Mouse (Mus musculus) forebrain, embryonic 11.5 days (tissue): ENCODE measurements around the gene Tpm4. TPM values are rescaled to one million over a fixed set of nuclear protein-coding genes. Genes with fewer than 3 reads are reported as not detected.

ENCODE experiments used
- ATAC-seq: fragments of 200-750 bp; cut with Nextera tagmentation; replicated peaks from 2 replicates; pipeline ENCODE4 v1.8.0; 2017; ENCODE audit warnings: moderate TSS enrichment; ENCODE audit not compliant: low FRiP score
- DNase-seq: peaks from one replicate; pipeline ENCODE4 v3.0.0-alpha.2; 2017; ENCODE audit warnings: low spot score
- H3K27ac ChIP-seq: fragments of 300-500 bp; sonication (generic); 2 replicates; pipeline ENCODE4 v1.5.1; 2014; ENCODE audit warnings: low read depth, low read length
- H3K27me3 ChIP-seq: fragments of 300-500 bp; sonication (generic); 2 replicates; pipeline ENCODE4 v1.6.1; 2014; ENCODE audit warnings: mild to moderate bottlenecking, low read length, mixed read lengths; ENCODE audit not compliant: control insufficient read depth, insufficient read depth
- H3K36me3 ChIP-seq: fragments of 300-500 bp; sonication (generic); 2 replicates; pipeline ENCODE4 v1.6.1; 2014; ENCODE audit warnings: mild to moderate bottlenecking, low read length, moderate library complexity, mixed read lengths; ENCODE audit not compliant: control insufficient read depth, insufficient read depth
- H3K4me1 ChIP-seq: fragments of 300-500 bp; sonication (generic); replicated peaks from 2 replicates; pipeline ENCODE4 v1.6.1; 2014; ENCODE audit warnings: low read length, mixed read lengths; ENCODE audit not compliant: control insufficient read depth, insufficient read depth
- H3K4me2 ChIP-seq: fragments of 300-500 bp; sonication (generic); 2 replicates; pipeline ENCODE4 v1.6.1; 2014; ENCODE audit warnings: low read depth, mild to moderate bottlenecking, low read length, moderate library complexity, mixed read lengths; ENCODE audit not compliant: severe bottlenecking
- H3K4me3 ChIP-seq: fragments of 300-500 bp; sonication (generic); 2 replicates; pipeline ENCODE4 v1.5.1; 2014; ENCODE audit warnings: low read depth, low read length
- H3K9ac ChIP-seq: fragments of 300-500 bp; sonication (generic); 2 replicates; pipeline ENCODE4 v1.6.1; 2014; ENCODE audit warnings: low read length
- H3K9me3 ChIP-seq: fragments of 300-500 bp; sonication (generic); 2 replicates; pipeline ENCODE4 v1.6.1; 2016; ENCODE audit warnings: low read length, mixed read lengths; ENCODE audit not compliant: control insufficient read depth
- WGBS: fragments of 180-500 bp; shearing (Covaris S2); extraction: QIAGEN DNeasy Blood & Tissue Kit; methylation state at CpG from one replicate; pipeline ENCODE4 v1.1.7; 2014; 5-methylcytosine and 5-hydroxymethylcytosine counted together
- polyA plus RNA-seq: library from polyadenylated mRNA; unstranded; fragments of >200 nt; fragmentation: Nextera tagmentation; extraction: Ambion mirVana; gene quantifications from 2 replicates; pipeline ENCODE4 v1.2.1, GENCODE M21; 2014

Gene Tpm4
- polyA plus RNA-seq, 1 experiment from 2014 or later: 557 TPM

DNA sequence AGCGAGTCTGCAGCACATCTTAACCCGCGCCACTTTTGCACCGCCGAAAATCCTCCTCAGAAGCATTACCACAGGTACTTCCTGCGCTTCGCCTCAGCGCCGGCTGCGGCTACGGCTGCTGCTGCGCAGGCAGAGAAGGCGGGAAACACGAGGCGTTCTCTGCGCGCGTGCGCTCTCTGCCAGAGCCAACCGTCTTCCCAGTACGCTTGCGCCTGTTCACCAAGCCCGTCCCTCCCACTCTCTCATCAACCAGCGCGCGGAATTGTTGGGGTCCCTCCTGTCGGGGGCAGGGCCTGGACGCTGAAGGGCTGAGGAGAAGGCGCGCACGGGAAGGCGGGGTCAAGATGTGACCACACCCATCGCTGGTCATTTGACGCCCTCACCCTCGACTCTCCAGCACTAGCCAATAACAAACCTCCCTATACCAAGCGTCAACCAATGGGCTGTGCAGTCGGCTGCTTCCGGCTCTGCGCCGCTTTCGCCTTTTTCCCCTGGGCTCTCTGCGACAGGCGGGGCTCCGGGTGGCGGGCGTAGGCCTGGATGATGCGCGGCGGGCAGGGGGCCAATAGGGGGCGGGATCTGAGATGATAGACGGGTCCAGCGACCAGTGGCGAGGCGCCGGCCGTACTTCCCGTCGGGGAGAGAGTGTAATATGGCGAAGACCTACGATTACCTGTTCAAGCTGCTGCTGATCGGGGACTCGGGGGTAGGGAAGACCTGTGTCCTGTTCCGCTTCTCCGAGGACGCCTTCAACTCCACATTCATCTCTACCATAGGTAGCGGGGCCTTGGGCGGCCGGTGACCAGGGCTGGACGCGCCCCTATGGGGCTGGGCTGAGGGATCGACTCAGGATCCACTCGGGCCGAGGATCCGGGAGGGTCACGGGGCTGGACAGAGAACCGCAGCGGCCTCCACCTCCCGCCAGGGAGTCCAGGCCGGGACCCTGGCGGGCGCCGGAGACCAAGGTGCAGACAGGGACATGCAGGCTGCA is 26.2 kb downstream of the Tpm4 start, which contains the start of gene Rab8a:
Rab8a (plus strand) TSS at position 494 of the 991 bp plus-strand sequence.
- H3K9ac ChIP-seq: peak within 1 kb of the TSS; percentile 88
- peak within 1 kb of the TSS; percentile 87 for H3K4me3 ChIP-seq
- no peaks in the 10 kb centered on the region for H3K36me3 ChIP-seq
- peaks cover 9% of the 10 kb centered on the region; the same call in 1 of the 2 replicates for H3K4me1 ChIP-seq
- H3K4me2 ChIP-seq: peak within 1 kb of the TSS; percentile 80
- DNase-seq (peak; percentile 100), ATAC-seq (peak; percentile 99)
- H3K27me3 ChIP-seq: no peaks in the 10 kb centered on the region
- no peaks in the 10 kb centered on the region; the same call in 1 of the 2 replicates for H3K9me3 ChIP-seq
- H3K27ac ChIP-seq: peak within 1 kb of the TSS; percentile 62; the same call in 1 of the 2 replicates
- WGBS: 1% methylated on average over 81 of the region's 82 CpGs

DNA sequence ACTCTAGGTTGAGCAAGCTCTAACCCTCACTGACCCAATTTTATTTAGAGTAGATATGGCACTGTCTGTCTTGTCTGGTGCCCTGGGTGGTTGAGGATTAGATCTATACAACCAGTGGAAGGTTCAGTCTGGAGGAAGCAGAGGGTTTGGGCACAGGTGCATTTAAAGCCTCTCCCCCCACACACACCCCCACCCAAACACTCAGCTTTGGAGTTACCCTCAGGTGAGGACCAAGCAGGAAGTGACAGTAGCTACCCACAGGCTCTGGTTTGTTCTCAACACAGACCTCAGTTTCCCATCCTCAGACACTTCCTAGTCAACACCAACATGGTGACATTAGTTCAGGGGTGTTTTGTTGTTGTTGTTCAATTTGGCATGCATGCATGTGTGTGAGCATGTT is 28.0 kb downstream of the Tpm4 start:
- DNase-seq (no peak), ATAC-seq (no peak)
- Histone ChIP-seq H3K4me3 (no peak overlapping the region), H3K27ac (no peak overlapping the region), H3K27me3 (no peaks in the 10 kb centered on the region), H3K4me2 (no peak overlapping the region), H3K36me3 (no peaks in the 10 kb centered on the region), H3K9me3 (no peaks in the 10 kb centered on the region; the same call in 1 of the 2 replicates), H3K9ac (no peak overlapping the region), H3K4me1 (peaks cover 9% of the 10 kb centered on the region; the same call in 1 of the 2 replicates)

DNA sequence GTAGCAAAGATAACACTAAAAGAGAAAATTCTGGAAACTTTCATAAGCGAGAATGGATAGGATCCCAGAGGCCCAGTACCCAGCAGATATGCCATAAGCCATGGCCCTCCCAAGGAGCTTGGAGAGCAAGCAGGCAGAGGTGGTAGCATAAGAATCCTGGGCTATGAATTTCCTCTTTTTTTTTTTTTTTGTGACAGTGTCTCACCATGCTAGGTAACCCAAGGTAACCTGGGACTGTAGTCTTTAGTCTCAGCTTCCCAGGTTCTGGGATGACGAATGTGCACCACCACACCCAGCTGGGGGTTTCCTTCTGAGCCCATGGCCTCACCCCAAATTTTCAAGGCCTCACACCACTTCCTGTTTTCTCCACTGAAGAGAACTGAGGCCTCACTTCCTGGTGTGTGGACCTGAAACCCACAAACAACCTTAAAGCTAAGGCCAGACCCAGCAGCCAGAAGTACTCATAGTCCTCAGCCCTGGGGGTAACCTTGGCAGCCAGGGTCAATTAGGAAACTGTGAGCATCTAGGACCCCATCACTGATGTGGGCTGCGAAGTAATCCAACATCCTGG is 34.4 kb downstream of the Tpm4 start:
- no peak overlapping the region for H3K9ac ChIP-seq
- no peaks in the 10 kb centered on the region for H3K27me3 ChIP-seq
- H3K4me1 ChIP-seq: no peaks in the 10 kb centered on the region
- DNase-seq (no peak), ATAC-seq (no peak)
- no peak overlapping the region for H3K27ac ChIP-seq
- WGBS: 86% methylated on average over 3 of the region's 3 CpGs
- no peak overlapping the region for H3K4me3 ChIP-seq
- H3K9me3 ChIP-seq: no peaks in the 10 kb centered on the region
- H3K36me3 ChIP-seq: peaks cover 12% of the 10 kb centered on the region; the same call in 1 of the 2 replicates
- H3K4me2 ChIP-seq: no peak overlapping the region

DNA sequence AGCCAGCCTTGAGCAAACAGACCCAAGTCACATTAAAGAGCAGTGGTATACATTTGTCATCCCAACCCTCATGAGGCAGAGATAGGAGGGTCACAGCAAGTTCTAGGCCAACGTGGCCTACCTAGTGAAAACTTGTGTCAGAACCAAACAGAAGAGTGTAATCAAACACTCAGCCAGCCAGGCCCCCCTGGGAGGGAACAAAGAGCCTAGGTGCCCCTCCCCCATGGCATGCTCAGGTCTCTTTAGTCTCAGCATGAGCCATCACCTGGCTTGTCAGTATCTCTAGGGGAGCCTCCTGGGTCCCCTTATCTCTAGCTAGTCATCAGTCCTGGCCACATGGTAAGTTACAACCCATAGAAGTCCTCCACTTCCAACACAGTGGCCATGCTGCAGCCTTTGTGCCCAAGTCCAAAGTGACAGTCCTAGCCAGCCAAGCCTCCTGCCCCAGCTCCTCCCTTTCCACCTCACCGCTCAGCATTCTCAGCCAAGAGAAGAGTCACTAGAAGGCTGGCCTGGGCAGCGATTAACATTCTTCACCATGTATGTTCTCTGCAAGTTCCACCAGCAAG is 35.0 kb downstream of the Tpm4 start:
- H3K4me1 ChIP-seq: no peaks in the 10 kb centered on the region
- DNase-seq (no peak), ATAC-seq (no peak)
- WGBS: 85% methylated on average over 3 of the region's 3 CpGs
- no peaks in the 10 kb centered on the region for H3K9me3 ChIP-seq
- H3K4me3 ChIP-seq: no peak overlapping the region
- H3K36me3 ChIP-seq: peaks cover 12% of the 10 kb centered on the region; the same call in 1 of the 2 replicates
- H3K9ac ChIP-seq: no peak overlapping the region
- no peak overlapping the region for H3K27ac ChIP-seq
- H3K27me3 ChIP-seq: no peaks in the 10 kb centered on the region
- H3K4me2 ChIP-seq: no peak overlapping the region

DNA sequence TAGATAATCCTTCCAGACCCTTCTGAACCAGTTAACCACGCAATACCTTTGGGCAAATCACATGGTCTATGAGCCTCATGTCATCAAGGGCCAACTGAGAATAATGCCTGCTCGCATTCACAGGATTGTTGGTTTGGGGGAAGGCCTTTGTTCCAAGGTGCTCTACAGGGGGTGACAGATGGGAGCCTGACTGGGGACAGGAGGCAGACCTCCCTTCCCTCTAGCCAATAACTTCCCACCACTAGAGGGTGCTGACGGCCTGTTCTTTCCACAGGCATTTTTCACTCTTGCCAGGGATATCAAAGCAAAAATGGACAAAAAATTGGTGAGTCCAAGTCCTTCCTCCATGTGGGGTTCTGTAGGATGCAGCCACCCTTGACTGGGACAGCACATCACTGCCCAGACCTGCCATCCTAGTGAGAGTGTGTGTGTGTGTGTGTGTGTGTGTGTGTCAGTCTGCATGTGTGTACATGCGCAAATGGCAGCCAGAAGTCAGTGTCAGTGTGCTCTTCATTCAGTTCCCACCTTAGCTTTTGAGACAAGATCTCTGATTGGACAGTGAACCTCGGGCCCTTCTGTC is 42.7 kb downstream of the Tpm4 start:
- 68% methylated on average over 5 of the region's 5 CpGs for WGBS
- H3K4me1 ChIP-seq: no peaks in the 10 kb centered on the region
- H3K4me3 ChIP-seq: no peak overlapping the region
- H3K27ac ChIP-seq: no peak overlapping the region
- no peak overlapping the region for H3K9ac ChIP-seq
- H3K27me3 ChIP-seq: no peaks in the 10 kb centered on the region
- DNase-seq (peak; percentile 71), ATAC-seq (peak; percentile 62)
- no peak overlapping the region for H3K4me2 ChIP-seq
- H3K36me3 ChIP-seq: no peaks in the 10 kb centered on the region; the same call in 1 of the 2 replicates
- no peaks in the 10 kb centered on the region for H3K9me3 ChIP-seq

DNA sequence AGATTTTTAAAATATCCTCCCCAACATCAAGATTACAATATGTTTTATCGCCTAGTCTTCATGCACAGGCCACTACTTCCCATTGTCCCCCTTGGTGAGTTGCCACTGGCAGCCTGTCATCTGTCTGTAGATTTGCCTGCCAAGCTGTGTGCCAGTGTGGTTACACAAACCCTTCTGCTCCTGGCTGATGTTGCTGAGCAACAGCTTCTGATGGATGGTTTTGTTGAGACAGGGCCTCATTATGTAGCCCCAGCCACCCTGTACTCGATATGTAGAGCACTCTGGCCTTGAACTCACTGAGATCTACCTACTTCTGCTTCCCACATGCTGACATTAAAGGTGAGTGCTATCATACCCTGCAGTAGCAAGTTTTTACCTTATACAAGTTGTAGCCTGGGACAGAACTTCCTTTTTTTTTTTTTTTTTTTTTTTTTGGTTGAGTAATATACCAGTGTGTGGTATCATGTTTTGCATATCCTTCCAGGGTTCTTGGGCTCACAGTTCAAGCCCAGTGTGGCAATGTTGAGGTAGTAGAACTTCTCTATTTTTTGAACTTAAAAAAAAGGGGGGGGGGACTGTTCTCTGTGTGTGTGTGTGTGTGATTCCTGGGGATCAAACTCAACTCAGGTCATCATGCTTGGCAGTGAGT is 48.9 kb downstream of the Tpm4 start:
- Histone ChIP-seq H3K27me3 (no peaks in the 10 kb centered on the region), H3K27ac (no peak overlapping the region), H3K4me3 (no peak overlapping the region), H3K9ac (no peak overlapping the region), H3K36me3 (no peaks in the 10 kb centered on the region; the same call in 1 of the 2 replicates), H3K9me3 (no peaks in the 10 kb centered on the region), H3K4me1 (no peaks in the 10 kb centered on the region), H3K4me2 (no peak overlapping the region)
- no peak for ATAC-seq
- 90% methylated on average over 2 of the region's 2 CpGs for WGBS
- DNase-seq: no peak

DNA sequence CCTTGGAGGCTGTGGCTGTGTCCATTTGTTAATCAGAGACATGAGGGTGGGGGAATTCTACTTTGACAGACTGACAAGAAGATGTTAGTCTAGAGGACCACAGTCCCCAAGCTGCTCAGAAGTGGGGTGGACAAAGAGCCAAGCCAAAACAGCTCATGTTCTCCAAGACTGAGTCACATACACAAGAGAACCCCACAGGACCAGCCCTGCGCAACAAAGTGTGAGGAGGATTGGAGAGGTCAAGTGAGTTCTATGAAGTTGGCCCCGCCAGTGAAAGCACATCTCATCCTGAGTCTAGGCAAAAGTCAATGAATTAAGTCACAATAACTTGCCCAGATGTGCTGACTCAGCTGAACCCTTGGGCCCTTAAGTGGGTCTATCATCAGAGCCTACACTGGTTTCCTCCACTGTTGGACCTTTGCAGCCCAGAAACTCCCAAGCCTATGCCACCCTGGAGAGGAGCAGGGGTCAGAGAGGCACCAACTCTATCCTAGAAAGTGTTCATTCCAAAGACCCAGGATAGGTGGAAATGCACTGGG is 53.1 kb downstream of the Tpm4 start:
- H3K4me3 ChIP-seq: no peak overlapping the region
- no peak overlapping the region for H3K27ac ChIP-seq
- ATAC-seq (no peak), DNase-seq (no peak)
- WGBS: 77% methylated on average over 2 of the region's 2 CpGs
- H3K9me3 ChIP-seq: no peaks in the 10 kb centered on the region
- H3K4me1 ChIP-seq: no peaks in the 10 kb centered on the region
- H3K36me3 ChIP-seq: no peaks in the 10 kb centered on the region
- H3K27me3 ChIP-seq: no peaks in the 10 kb centered on the region
- H3K9ac ChIP-seq: no peak overlapping the region
- H3K4me2 ChIP-seq: no peak overlapping the region
